Mouse (Mus musculus) spleen, postnatal 36 days (tissue): ENCODE results near the gene Gxylt2.

ENCODE experiments used
- DNase-seq, 2 experiments: peaks; one replicate each; pipeline ENCODE4 v3.0.0; 2022; ENCODE audit warnings: low spot score in 2 of 2, mixed read lengths in 1 of 2

Gene Gxylt2

DNA sequence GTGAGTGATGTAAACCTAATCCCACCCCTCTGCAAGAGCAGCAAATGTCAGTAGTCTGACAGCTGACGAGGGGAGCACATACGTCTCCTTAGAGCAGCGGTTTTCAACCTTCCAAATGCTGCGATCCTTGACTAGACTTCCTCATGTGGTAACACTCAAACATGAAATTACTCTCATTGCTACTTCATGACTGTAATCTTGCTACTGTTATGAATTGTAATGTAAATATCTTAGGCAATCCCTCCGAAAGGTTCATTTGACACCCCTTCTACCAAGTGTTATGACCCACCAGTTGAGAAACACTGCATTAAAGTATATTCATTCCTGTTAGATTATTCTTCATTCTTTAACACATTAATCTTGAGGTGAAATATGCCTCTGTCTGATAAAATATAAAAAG is 142.7 kb downstream of the Gxylt2 start:
- no peak for DNase-seq

DNA sequence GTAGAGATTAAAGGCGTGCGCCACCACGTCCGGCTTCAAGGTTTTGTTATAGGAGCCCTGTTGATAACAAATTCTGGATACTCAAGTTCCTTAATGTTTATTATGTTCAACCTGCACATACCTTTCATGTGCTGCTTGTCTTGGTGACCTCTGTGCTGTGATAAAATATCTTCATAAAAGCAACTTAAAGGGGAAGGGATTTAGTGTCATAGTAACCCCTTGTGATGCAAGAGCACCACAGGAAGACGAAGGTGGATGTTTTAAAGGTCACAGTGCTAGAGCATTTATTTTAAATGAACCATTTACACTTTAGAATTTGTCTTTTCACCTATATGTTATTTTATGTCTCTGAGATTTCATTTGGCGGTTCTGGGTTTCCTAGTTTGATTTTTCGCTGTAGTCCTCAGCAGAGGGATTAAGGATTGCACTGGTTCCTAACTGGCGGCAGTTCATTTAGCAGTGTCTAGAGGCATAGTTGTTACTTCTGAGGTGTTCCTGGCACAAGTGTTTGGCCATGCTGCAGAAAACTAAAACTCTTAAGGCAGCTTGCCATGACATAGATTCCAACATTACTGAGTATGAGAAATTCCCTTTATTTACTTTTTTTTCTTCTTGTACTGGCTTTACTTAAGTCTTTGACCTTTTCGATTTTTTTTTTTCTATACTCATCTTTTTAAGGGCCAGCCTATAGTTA is 144.3 kb downstream of the Gxylt2 start:
- no peak for DNase-seq

DNA sequence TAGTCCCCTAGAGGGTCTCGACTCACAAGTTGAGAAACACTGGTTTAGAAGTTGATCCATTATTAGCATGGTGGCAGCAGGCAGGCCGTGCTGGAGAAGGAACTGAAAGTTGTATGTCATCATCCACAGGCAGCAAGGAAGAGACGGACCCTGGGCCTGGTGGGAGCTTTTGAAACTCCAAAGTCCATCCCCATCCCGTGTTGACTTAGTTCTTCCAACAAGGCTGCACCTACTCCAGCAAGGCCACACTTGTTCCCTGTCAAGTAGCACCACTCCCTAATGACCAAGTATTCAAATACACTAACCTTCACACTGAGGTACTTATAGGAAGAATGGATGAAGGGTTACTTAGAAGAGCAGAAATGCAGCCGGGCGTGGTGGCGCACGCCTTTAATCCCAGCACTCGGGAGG is 146.1 kb downstream of the Gxylt2 start:
- no peak for DNase-seq

DNA sequence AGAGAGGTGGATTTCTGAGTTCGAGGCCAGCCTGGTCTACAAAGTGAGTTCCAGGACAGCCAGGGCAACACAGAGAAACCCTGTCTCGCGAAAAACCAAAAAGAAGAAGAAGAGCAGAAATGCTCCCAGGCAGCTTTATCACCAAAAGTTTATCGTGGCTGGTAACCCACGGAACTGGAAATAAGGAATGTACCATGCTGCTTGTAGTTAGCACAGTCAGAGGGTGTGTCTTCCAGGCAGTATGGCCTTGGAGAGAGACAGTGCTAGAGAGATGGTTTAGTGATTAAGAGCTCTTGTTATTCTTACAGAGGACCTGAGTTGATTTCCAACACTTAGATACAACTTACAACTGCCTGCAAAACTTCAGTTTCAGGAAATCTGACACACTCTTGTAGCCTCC is 146.5 kb downstream of the Gxylt2 start:
- no peak for DNase-seq
